Mouse (Mus musculus) bone marrow, adult 2 months (tissue): Measurements from ENCODE around the gene Fkbp6. TPM values are rescaled to one million over a fixed set of nuclear protein-coding genes. Genes with fewer than 3 reads are reported as not detected.
A peak's percentile ranks its signal among the peaks of the same experiment; 100 is the strongest.

Source experiments
- H3K27ac ChIP-seq: fragments of 200-500 bp; 2 replicates; pipeline ENCODE4 v1.5.1; 2012; ENCODE audit warnings: low read depth, mild to moderate bottlenecking, control low read depth, inconsistent platforms, low read length; ENCODE audit not compliant: control insufficient read depth, poor library complexity, insufficient read depth
- H3K4me1 ChIP-seq: fragments of 200-500 bp; 2 replicates; pipeline ENCODE4 v1.6.1; 2011; ENCODE audit warnings: low read length; ENCODE audit not compliant: control insufficient read depth, insufficient read depth
- H3K4me3 ChIP-seq: fragments of 200-500 bp; replicated peaks from 2 replicates; pipeline ENCODE3; 2011; ENCODE audit warnings: mild to moderate bottlenecking, low read depth, low read length, control low read depth; ENCODE audit not compliant: control insufficient read depth
- CTCF ChIP-seq: fragments of 200-500 bp; IDR thresholded peaks from 2 replicates; pipeline ENCODE4 v1.5.1; 2011; ENCODE audit warnings: low read length, control low read depth; ENCODE audit not compliant: control insufficient read depth, insufficient read depth
- POLR2A ChIP-seq: fragments of 200-500 bp; IDR thresholded peaks from 2 replicates; pipeline ENCODE4 v1.6.1; 2011; ENCODE audit warnings: low read depth, mild to moderate bottlenecking, control low read depth, low read length, borderline replicate concordance; ENCODE audit not compliant: control insufficient read depth
- WGBS: fragments of 180-500 bp; shearing (Covaris S2); methylation state at CpG from one replicate; pipeline ENCODE4 v1.1.7; 2018; 5-methylcytosine and 5-hydroxymethylcytosine counted together
- polyA plus RNA-seq: library from polyadenylated mRNA; stranded (reverse); fragments of >200 nt; gene quantifications from 2 replicates; pipeline ENCODE4 v1.2.4, GENCODE M21; 2011; ENCODE audit warnings: low replicate concordance; ENCODE audit not compliant: missing spikeins, insufficient read depth, insufficient read length

Fkbp6 gene
- not detected in 2 replicates for polyA plus RNA-seq

GRCm38 (mm10) chr5:135349862-135350261 lies at the start of gene Fkbp6:
Gene Fkbp6, minus strand, starts transcription at chr5:135350044.
- WGBS = 92% methylated on average over 35 of the region's 35 CpGs

GRCm38 (mm10) chr5:135399382-135399781 lies 49.5 kb upstream of the Fkbp6 start:
- TF ChIP-seq POLR2A (no peak), CTCF (no peak)
- Histone ChIP-seq H3K27ac (no peak overlapping the region), H3K4me1 (no peaks in the 10 kb centered on the region; the same call in 1 of the 2 replicates), H3K4me3 (no peak overlapping the region)
- 83% methylated on average over 6 of the region's 6 CpGs for WGBS

More at GRCm38 (mm10) chr5:135349862-135350261, at the start of gene Fkbp6:
- no peak for TF ChIP-seq POLR2A
- no peak for TF ChIP-seq CTCF
- Histone ChIP-seq H3K4me1 (no peaks in the 10 kb centered on the region; the same call in 1 of the 2 replicates), H3K4me3 (no peak within 1 kb of the TSS), H3K27ac (no peak within 1 kb of the TSS)

GRCm38 (mm10) chr5:135395826-135396225 lies 46.0 kb upstream of the Fkbp6 start:
- no peak overlapping the region for H3K4me3 ChIP-seq
- TF ChIP-seq CTCF = peak; percentile 47
- TF ChIP-seq POLR2A = no peak
- H3K4me1 ChIP-seq = no peaks in the 10 kb centered on the region; the same call in 1 of the 2 replicates
- H3K27ac ChIP-seq = no peak overlapping the region
- 41% methylated on average over 5 of the region's 5 CpGs for WGBS

GRCm38 (mm10) chr5:135394004-135394823 lies 44.4 kb upstream of the Fkbp6 start, which contains the start of gene Pom121:
Gene Pom121, minus strand, starts transcription at chr5:135394546.
- Histone ChIP-seq H3K4me3 (peak within 1 kb of the TSS; percentile 64), H3K27ac (peak within 1 kb of the TSS; percentile 87), H3K4me1 (no peaks in the 10 kb centered on the region; the same call in 1 of the 2 replicates)
- under 1% methylated on average over 102 of the region's 110 CpGs for WGBS
- TF ChIP-seq CTCF (no peak), POLR2A (peak; percentile 55; the same call in 1 of the 2 replicates)

- H3K4me1 ChIP-seq = no peaks in the 10 kb centered on the region
- H3K27ac ChIP-seq = no peak overlapping the region
- 83% methylated on average over 10 of the region's 10 CpGs for WGBS
- no peak overlapping the region for H3K4me3 ChIP-seq
- TF ChIP-seq CTCF (no peak), POLR2A (no peak)
These were observed 33.9 kb upstream of the Fkbp6 start for GRCm38 (mm10) chr5:135383771-135384170.

GRCm38 (mm10) chr5:135382746-135383145 lies 32.9 kb upstream of the Fkbp6 start:
- TF ChIP-seq POLR2A = no peak
- TF ChIP-seq CTCF = no peak
- 81% methylated on average over 7 of the region's 7 CpGs for WGBS
- Histone ChIP-seq H3K27ac (no peak overlapping the region), H3K4me3 (no peak overlapping the region), H3K4me1 (no peaks in the 10 kb centered on the region)

GRCm38 (mm10) chr5:135381356-135381925 lies 31.6 kb upstream of the Fkbp6 start:
- no peaks in the 10 kb centered on the region for H3K4me1 ChIP-seq
- H3K4me3 ChIP-seq = no peak overlapping the region
- no peak for TF ChIP-seq CTCF
- no peak for TF ChIP-seq POLR2A
- H3K27ac ChIP-seq = no peak overlapping the region
- WGBS = 89% methylated on average over 10 of the region's 10 CpGs

- no peaks in the 10 kb centered on the region for H3K4me1 ChIP-seq
- TF ChIP-seq CTCF (no peak), POLR2A (no peak)
- H3K4me3 ChIP-seq = no peak overlapping the region
- WGBS = 96% methylated on average over 4 of the region's 4 CpGs
- H3K27ac ChIP-seq = no peak overlapping the region
These were observed 30.8 kb upstream of the Fkbp6 start for GRCm38 (mm10) chr5:135380681-135381080.
